Mouse (Mus musculus): Measurements from ENCODE around the gene St6galnac4. TPM values are rescaled to one million over a fixed set of nuclear protein-coding genes. Genes with fewer than 3 reads are reported as not detected.

St6galnac4 gene
- polyA plus RNA-seq, 1 experiment from 2014 or later, result 36.5 TPM

- ATAC-seq (ENCODE audit: insufficient number of reproducible peaks, low FRiP score, low TSS enrichment, low read depth), result no peak
Measured at GRCm38 (mm10) chr2:32642813-32643212, 55.9 kb downstream of the St6galnac4 start.

GRCm38 (mm10) chr2:32644083-32644482 is 57.2 kb downstream of the St6galnac4 start:
- Histone ChIP-seq H3K4me1 (peaks cover 47% of the 10 kb centered on the region), H3K27me3 (no peaks in the 10 kb centered on the region), H3K4me2 (replicated peaks) (no peak overlapping the region), H3K9me3 (replicated peaks) (no peaks in the 10 kb centered on the region), H3K27ac (replicated peaks) (no peak overlapping the region), H3K36me3 (no peaks in the 10 kb centered on the region), H3K4me3 (replicated peaks) (no peak overlapping the region), H3K9ac (no peak overlapping the region)
- 72% methylated on average over 9 of the region's 9 CpGs for WGBS
- no peak for ATAC-seq (ENCODE audit: insufficient number of reproducible peaks, low FRiP score, low TSS enrichment, low read depth)

More at GRCm38 (mm10) chr2:32642813-32643212, 55.9 kb downstream of the St6galnac4 start:
- 55% methylated on average over 7 of the region's 7 CpGs for WGBS
- no peak overlapping the region for H3K4me3 ChIP-seq (replicated peaks)
- H3K27ac ChIP-seq (replicated peaks), result no peak overlapping the region
- H3K4me2 ChIP-seq (replicated peaks), result no peak overlapping the region
- H3K9ac ChIP-seq, result no peak overlapping the region
- H3K36me3 ChIP-seq, result no peaks in the 10 kb centered on the region
- H3K9me3 ChIP-seq (replicated peaks), result no peaks in the 10 kb centered on the region
- peaks cover 44% of the 10 kb centered on the region for H3K4me1 ChIP-seq
- H3K27me3 ChIP-seq, result no peaks in the 10 kb centered on the region

GRCm38 (mm10) chr2:32644799-32645475 is 58.0 kb downstream of the St6galnac4 start:
- WGBS, result 85% methylated on average over 8 of the region's 8 CpGs
- no peaks in the 10 kb centered on the region for H3K36me3 ChIP-seq
- H3K4me1 ChIP-seq, result peaks cover 48% of the 10 kb centered on the region
- no peak overlapping the region for H3K9ac ChIP-seq
- no peaks in the 10 kb centered on the region for H3K9me3 ChIP-seq (replicated peaks)
- no peak overlapping the region for H3K4me3 ChIP-seq (replicated peaks)
- no peaks in the 10 kb centered on the region for H3K27me3 ChIP-seq
- 0 out of 2 replicates have a peak overlapping the region, but pooled peaks have one; percentile 85 for H3K27ac ChIP-seq (replicated peaks)
- no peak overlapping the region for H3K4me2 ChIP-seq (replicated peaks)
- no peak for ATAC-seq (ENCODE audit: insufficient number of reproducible peaks, low FRiP score, low TSS enrichment, low read depth)

GRCm38 (mm10) chr2:32645647-32646046 is 58.8 kb downstream of the St6galnac4 start:
- Histone ChIP-seq H3K4me2 (replicated peaks) (no peak overlapping the region), H3K4me1 (peaks cover 48% of the 10 kb centered on the region), H3K4me3 (replicated peaks) (no peak overlapping the region), H3K27ac (replicated peaks) (peak overlapping the region; percentile 85), H3K36me3 (no peaks in the 10 kb centered on the region), H3K27me3 (no peaks in the 10 kb centered on the region), H3K9ac (no peak overlapping the region), H3K9me3 (replicated peaks) (no peaks in the 10 kb centered on the region)
- ATAC-seq (ENCODE audit: insufficient number of reproducible peaks, low FRiP score, low TSS enrichment, low read depth), result no peak
- WGBS, result 70% methylated on average over 3 of the region's 3 CpGs

GRCm38 (mm10) chr2:32646379-32647056 is 59.6 kb downstream of the St6galnac4 start, which contains the start of gene Eng:
Gene Eng, plus strand, starts transcription at chr2:32646595.
- peak; percentile 82 for ATAC-seq (ENCODE audit: insufficient number of reproducible peaks, low FRiP score, low TSS enrichment, low read depth)
- H3K4me3 ChIP-seq (replicated peaks), result peak within 1 kb of the TSS; percentile 48
- H3K36me3 ChIP-seq, result no peaks in the 10 kb centered on the region
- H3K9ac ChIP-seq, result peak within 1 kb of the TSS; percentile 45
- peak within 1 kb of the TSS; percentile 52 for H3K4me2 ChIP-seq (replicated peaks)
- H3K4me1 ChIP-seq, result peaks cover 48% of the 10 kb centered on the region
- no peaks in the 10 kb centered on the region for H3K9me3 ChIP-seq (replicated peaks)
- H3K27ac ChIP-seq (replicated peaks), result peak within 1 kb of the TSS; percentile 85
- H3K27me3 ChIP-seq, result no peaks in the 10 kb centered on the region
- WGBS, result 50% methylated on average over 31 of the region's 31 CpGs

GRCm38 (mm10) chr2:32647366-32647765 is 60.5 kb downstream of the St6galnac4 start:
- Histone ChIP-seq H3K4me3 (replicated peaks) (peak overlapping the region; percentile 48), H3K9ac (peak overlapping the region; percentile 45; the same call in 1 of the 2 replicates)
- WGBS, result 72% methylated on average over 7 of the region's 7 CpGs

More at GRCm38 (mm10) chr2:32647366-32647765, 60.5 kb downstream of the St6galnac4 start:
- Histone ChIP-seq H3K4me1 (peaks cover 47% of the 10 kb centered on the region), H3K9me3 (replicated peaks) (no peaks in the 10 kb centered on the region), H3K27ac (replicated peaks) (no peak overlapping the region), H3K27me3 (no peaks in the 10 kb centered on the region), H3K36me3 (no peaks in the 10 kb centered on the region), H3K4me2 (replicated peaks) (peak overlapping the region; percentile 52)
- ATAC-seq (ENCODE audit: insufficient number of reproducible peaks, low FRiP score, low TSS enrichment, low read depth), result no peak

Other genes with a start within 250 kb of the St6galnac4 start
- 54.6 and 57.3 TPM in 2 replicates for gene Ciz1, start 234.8 kb upstream of the St6galnac4 start, polyA plus RNA-seq (2015; fragmentation: Nextera tagmentation; extraction: Ambion mirVana)
- gene Dnm1, start 233.8 kb upstream of the St6galnac4 start, polyA plus RNA-seq (2015; fragmentation: Nextera tagmentation; extraction: Ambion mirVana), result 30.7 and 31.5 TPM in 2 replicates
- gene 1110008P14Rik, start 205.2 kb upstream of the St6galnac4 start, polyA plus RNA-seq (2015; fragmentation: Nextera tagmentation; extraction: Ambion mirVana), result 71.6 and 71.9 TPM in 2 replicates
- 5.6 and 6.5 TPM in 2 replicates for gene Lcn2, start 198.8 kb upstream of the St6galnac4 start, polyA plus RNA-seq (2015; fragmentation: Nextera tagmentation; extraction: Ambion mirVana)
- gene Ptges2, start 191.2 kb upstream of the St6galnac4 start, polyA plus RNA-seq (2015; fragmentation: Nextera tagmentation; extraction: Ambion mirVana), result 28.3 and 29.8 TPM in 2 replicates
- 6.2 and 6.5 TPM in 2 replicates for gene Naif1, start 136.6 kb upstream of the St6galnac4 start, polyA plus RNA-seq (2015; fragmentation: Nextera tagmentation; extraction: Ambion mirVana)
- 20.8 and 22.1 TPM in 2 replicates for gene Slc25a25, start 135.7 kb upstream of the St6galnac4 start, polyA plus RNA-seq (2015; fragmentation: Nextera tagmentation; extraction: Ambion mirVana)
- gene Fam102a, start 51.8 kb upstream of the St6galnac4 start, polyA plus RNA-seq (2015; fragmentation: Nextera tagmentation; extraction: Ambion mirVana), result 19.5 and 21.0 TPM in 2 replicates
- 113 and 119 TPM in 2 replicates for gene Dpm2, start 16.2 kb upstream of the St6galnac4 start, polyA plus RNA-seq (2015; fragmentation: Nextera tagmentation; extraction: Ambion mirVana)
- gene Pip5kl1, start 12.3 kb upstream of the St6galnac4 start, polyA plus RNA-seq (2015; fragmentation: Nextera tagmentation; extraction: Ambion mirVana), result 0.53 and 0.94 TPM in 2 replicates
- 0.11 and 0.12 TPM in 2 replicates for gene 9430097D07Rik, start 11.4 kb upstream of the St6galnac4 start, polyA plus RNA-seq (2015; fragmentation: Nextera tagmentation; extraction: Ambion mirVana)
- 26.9 and 27.7 TPM in 2 replicates for gene St6galnac6, start 12.6 kb downstream of the St6galnac4 start, polyA plus RNA-seq (2015; fragmentation: Nextera tagmentation; extraction: Ambion mirVana)
- 67.9 and 83.8 TPM in 2 replicates for gene Ak1, start 34.7 kb downstream of the St6galnac4 start, polyA plus RNA-seq (2015; fragmentation: Nextera tagmentation; extraction: Ambion mirVana)
- 83.8 and 86.3 TPM in 2 replicates for gene Eng, start 59.5 kb downstream of the St6galnac4 start, polyA plus RNA-seq (2015; fragmentation: Nextera tagmentation; extraction: Ambion mirVana)
- gene Fpgs, start 117.0 kb downstream of the St6galnac4 start, polyA plus RNA-seq (2015; fragmentation: Nextera tagmentation; extraction: Ambion mirVana), result 31.6 and 33.2 TPM in 2 replicates
- 105 and 106 TPM in 2 replicates for gene Cdk9, start 126.0 kb downstream of the St6galnac4 start, polyA plus RNA-seq (2015; fragmentation: Nextera tagmentation; extraction: Ambion mirVana)
- gene Sh2d3c, start 134.0 kb downstream of the St6galnac4 start, polyA plus RNA-seq (2015; fragmentation: Nextera tagmentation; extraction: Ambion mirVana), result 27.3 and 27.6 TPM in 2 replicates
- gene 6330409D20Rik, start 153.9 kb downstream of the St6galnac4 start, polyA plus RNA-seq (2015; fragmentation: Nextera tagmentation; extraction: Ambion mirVana), result 0.32 and 0.42 TPM in 2 replicates
- 69.0 and 71.3 TPM in 2 replicates for gene Tor2a, start 170.1 kb downstream of the St6galnac4 start, polyA plus RNA-seq (2015; fragmentation: Nextera tagmentation; extraction: Ambion mirVana)
- gene Ttc16, start 188.5 kb downstream of the St6galnac4 start, polyA plus RNA-seq (2015; fragmentation: Nextera tagmentation; extraction: Ambion mirVana), result 0.87 and 1.6 TPM in 2 replicates
- 6.7 and 7.0 TPM in 2 replicates for gene Ptrh1, start 188.7 kb downstream of the St6galnac4 start, polyA plus RNA-seq (2015; fragmentation: Nextera tagmentation; extraction: Ambion mirVana)
- gene Cfap157, start 197.3 kb downstream of the St6galnac4 start, polyA plus RNA-seq (2015; fragmentation: Nextera tagmentation; extraction: Ambion mirVana), result 2.1 and 3.4 TPM in 2 replicates